Mouse (Mus musculus) CD4-positive helper T cell, adult 2 months (primary cell): ENCODE results near the gene Cd4.
"Not testable (repeated sequence)": the region's sequence is repeated elsewhere in the genome, so short reads cannot be mapped to it uniquely, and the experiment has no call there.

Experiments
- DNase-seq: peaks from one replicate; pipeline ENCODE4 v3.0.0-alpha.2; 2012; ENCODE audit warnings: low read depth, missing footprints, low spot score

Gene Cd4

GRCm38 (mm10) chr6:124854647-124855046 lies 33.4 kb downstream of the Cd4 start:
- DNase-seq = no peak

GRCm38 (mm10) chr6:124850535-124850934 lies 37.5 kb downstream of the Cd4 start:
- DNase-seq = no peak

- DNase-seq = peak; percentile 87
Measured at GRCm38 (mm10) chr6:124847305-124847704, 40.7 kb downstream of the Cd4 start.

- no peak for DNase-seq
Measured at GRCm38 (mm10) chr6:124840241-124841167, 47.5 kb downstream of the Cd4 start, which contains the start of gene Gnb3. TSS of gene Gnb3 (minus strand) at chr6:124840275.

GRCm38 (mm10) chr6:124839805-124840204 lies 48.2 kb downstream of the Cd4 start:
- no peak for DNase-seq

GRCm38 (mm10) chr6:124836411-124836810 lies 51.6 kb downstream of the Cd4 start:
- no peak for DNase-seq

GRCm38 (mm10) chr6:124835531-124835930 lies 52.5 kb downstream of the Cd4 start:
- DNase-seq = no peak

- DNase-seq = no peak
Measured at GRCm38 (mm10) chr6:124834512-124835081, 53.4 kb downstream of the Cd4 start.

- DNase-seq = no peak
Measured at GRCm38 (mm10) chr6:124831649-124832048, 56.4 kb downstream of the Cd4 start.

- not testable (repeated sequence) for DNase-seq
Measured at GRCm38 (mm10) chr6:124831199-124831598, 56.8 kb downstream of the Cd4 start.

- DNase-seq = peak; percentile 96
Measured at GRCm38 (mm10) chr6:124829799-124830700, 58.0 kb downstream of the Cd4 start.

- DNase-seq = peak; percentile 100
Measured at GRCm38 (mm10) chr6:124828868-124829798, 58.9 kb downstream of the Cd4 start, which contains the start of the genes Usp5 and Cdca3. TSS of gene Usp5 (minus strand) at chr6:124829484. TSS of gene Cdca3 (plus strand) at chr6:124829547.

GRCm38 (mm10) chr6:124828101-124828592 lies 59.9 kb downstream of the Cd4 start:
- DNase-seq = peak; percentile 56

- DNase-seq = no peak
Measured at GRCm38 (mm10) chr6:124822049-124822448, 66.0 kb downstream of the Cd4 start.

GRCm38 (mm10) chr6:124820891-124821290 lies 67.1 kb downstream of the Cd4 start:
- DNase-seq = no peak

GRCm38 (mm10) chr6:124817971-124818370 lies 70.0 kb downstream of the Cd4 start:
- no peak for DNase-seq

GRCm38 (mm10) chr6:124817563-124817962 lies 70.5 kb downstream of the Cd4 start:
- DNase-seq = no peak

- no peak for DNase-seq
Measured at GRCm38 (mm10) chr6:124817125-124817524, 70.9 kb downstream of the Cd4 start.

- no peak for DNase-seq
Measured at GRCm38 (mm10) chr6:124816611-124817010, 71.4 kb downstream of the Cd4 start.
